Mouse (Mus musculus) bone marrow macrophage, adult 2 months (primary cell): ENCODE results near the gene Fhl1.

ENCODE experiments used
- CTCF ChIP-seq: IDR thresholded peaks from 2 replicates; pipeline ENCODE4 v1.5.1; 2012; ENCODE audit warnings: low read depth, mild to moderate bottlenecking, low read length, moderate library complexity
- POLR2A ChIP-seq: IDR thresholded peaks from 2 replicates; pipeline ENCODE4 v1.6.1; 2012; ENCODE audit warnings: mild to moderate bottlenecking, low read depth, low read length, borderline replicate concordance

- TF ChIP-seq CTCF (no peak), POLR2A (no peak)
Observed at GRCm38 (mm10) chrX:56755646-56756045, 24.1 kb downstream of the Fhl1 start.
